Mouse (Mus musculus) CH12.LX (cell line): Measurements from ENCODE around the gene Tnfsf13. TPM values are rescaled to one million over a fixed set of nuclear protein-coding genes. Genes with fewer than 3 reads are reported as not detected.

Experiments
- DNase-seq: peaks from one replicate; pipeline ENCODE4 v3.0.0-alpha.2; 2013; ENCODE audit errors: extremely low read depth
- H3K27ac ChIP-seq: 2 replicates; pipeline ENCODE4 v1.5.1; 2012; ENCODE audit warnings: low read depth, mild to moderate bottlenecking, control low read depth, moderate library complexity; ENCODE audit not compliant: insufficient read depth
- H3K27me3 ChIP-seq: replicated peaks from 2 replicates; pipeline ENCODE3; 2012; ENCODE audit warnings: inconsistent platforms
- H3K36me3 ChIP-seq, 2 experiments: replicated peaks in 1 of 2; 2 replicates each; pipeline versions ENCODE3 to v1.6.1; 2012; ENCODE audit warnings: inconsistent platforms in 1 of 2, low read length in 1 of 2, mild to moderate bottlenecking in 1 of 2, mixed read lengths in 1 of 2, moderate library complexity in 1 of 2; ENCODE audit not compliant: control insufficient read depth in 1 of 2, insufficient read depth in 1 of 2
- H3K4me1 ChIP-seq, 2 experiments: 2 replicates each; pipeline ENCODE4 v1.6.1; 2012; ENCODE audit warnings: inconsistent platforms in 1 of 2, moderate library complexity in 1 of 2; ENCODE audit not compliant: insufficient read depth in 2 of 2, control insufficient read depth in 1 of 2
- H3K4me2 ChIP-seq: 2 replicates; pipeline ENCODE4 v1.6.1; 2012; ENCODE audit warnings: low read depth, mild to moderate bottlenecking, control low read depth; ENCODE audit not compliant: poor library complexity, insufficient read depth, severe bottlenecking
- H3K4me3 ChIP-seq, 3 experiments: fragments of 150-350 bp in 1 of 3; sonication (generic) in 1 of 3; replicated peaks in 1 of 3; 2 replicates each; pipeline versions ENCODE3 to v1.5.1; 2011 to 2012; ENCODE audit warnings: low read depth in 2 of 3, low read length in 2 of 3, mild to moderate bottlenecking in 2 of 3, moderate library complexity in 2 of 3, control low read depth in 1 of 3, improper control_type of control experiment in 1 of 3, inconsistent platforms in 1 of 3, mixed read lengths in 1 of 3; ENCODE audit not compliant: poor library complexity in 1 of 3
- H3K79me2 ChIP-seq: replicated peaks from 2 replicates; pipeline ENCODE4 v1.6.1; 2012; ENCODE audit warnings: mild to moderate bottlenecking, moderate library complexity; ENCODE audit not compliant: control insufficient read depth, poor library complexity, insufficient read depth, severe bottlenecking; ENCODE audit errors: extremely low read depth
- H3K9ac ChIP-seq: 2 replicates; pipeline ENCODE4 v1.6.1; 2012; ENCODE audit warnings: low read depth, mild to moderate bottlenecking, control low read depth, moderate library complexity; ENCODE audit not compliant: insufficient read depth
- H3K9me3 ChIP-seq: replicated peaks from 2 replicates; pipeline ENCODE3; 2012; ENCODE audit warnings: low read length, inconsistent platforms, mixed read lengths
- BHLHE40 ChIP-seq: IDR thresholded peaks from 2 replicates; pipeline ENCODE4 v1.6.1; 2011; ENCODE audit warnings: mild to moderate bottlenecking, low read depth, low read length, improper control_type of control experiment
- CHD1 ChIP-seq: IDR thresholded peaks from 2 replicates; pipeline ENCODE4 v1.6.1; 2012; ENCODE audit warnings: low read depth, low read length, improper control_type of control experiment, inconsistent platforms
- CTCF ChIP-seq, 2 experiments: IDR thresholded peaks in 1 of 2; conservative IDR thresholded peaks in 1 of 2; 2 replicates each; pipeline ENCODE4 v1.5.1; 2011 to 2012; ENCODE audit warnings: low read depth in 2 of 2, low read length in 2 of 2, improper control_type of control experiment in 1 of 2, inconsistent platforms in 1 of 2, mild to moderate bottlenecking in 1 of 2, moderate library complexity in 1 of 2
- E2F4 ChIP-seq: IDR thresholded peaks from 2 replicates; pipeline ENCODE4 v1.6.1; 2011; ENCODE audit warnings: low read depth, low read length, improper control_type of control experiment; ENCODE audit not compliant: insufficient replicate concordance
- ELF1 ChIP-seq: IDR thresholded peaks from 2 replicates; pipeline ENCODE4 v1.6.1; 2014; ENCODE audit warnings: low read depth, mild to moderate bottlenecking, inconsistent platforms, low read length, improper control_type of control experiment
- ETS1 ChIP-seq: conservative IDR thresholded peaks from 2 replicates; pipeline ENCODE4 v1.6.1; 2012; ENCODE audit warnings: low read depth, mild to moderate bottlenecking, inconsistent platforms, low read length, improper control_type of control experiment, moderate library complexity
- GABPA ChIP-seq: IDR thresholded peaks from 2 replicates; pipeline ENCODE4 v1.6.1; 2012; ENCODE audit warnings: low read depth, low read length, improper control_type of control experiment, inconsistent platforms; ENCODE audit not compliant: insufficient replicate concordance
- IRF4 ChIP-seq: IDR thresholded peaks from 2 replicates; pipeline ENCODE4 v1.6.1; 2014; ENCODE audit warnings: low read depth, mild to moderate bottlenecking, inconsistent platforms, low read length, improper control_type of control experiment
- JUND ChIP-seq: conservative IDR thresholded peaks from 2 replicates; pipeline ENCODE4 v1.6.1; 2011; ENCODE audit warnings: low read depth, low read length, improper control_type of control experiment
- MAFK ChIP-seq: IDR thresholded peaks from 2 replicates; pipeline ENCODE4 v1.6.1; 2011; ENCODE audit warnings: low read length, improper control_type of control experiment; ENCODE audit not compliant: insufficient replicate concordance
- MAZ ChIP-seq: IDR thresholded peaks from 2 replicates; pipeline ENCODE4 v1.6.1; 2012; ENCODE audit warnings: low read depth, mild to moderate bottlenecking, inconsistent platforms, low read length, improper control_type of control experiment, moderate library complexity
- MEF2A ChIP-seq: IDR thresholded peaks from 2 replicates; pipeline ENCODE4 v1.6.1; 2014; ENCODE audit warnings: low read depth, mild to moderate bottlenecking, inconsistent platforms, low read length, improper control_type of control experiment, borderline replicate concordance
- MXI1 ChIP-seq: IDR thresholded peaks from 2 replicates; pipeline ENCODE4 v1.6.1; 2011; ENCODE audit warnings: mild to moderate bottlenecking, low read depth, low read length, improper control_type of control experiment
- MYC ChIP-seq: IDR thresholded peaks from 2 replicates; pipeline ENCODE4 v1.6.1; 2011; ENCODE audit warnings: low read depth, mild to moderate bottlenecking, improper control_type of control experiment, low read length
- NELFE ChIP-seq: IDR thresholded peaks from 2 replicates; pipeline ENCODE4 v1.6.1; 2011; ENCODE audit warnings: low read depth, low read length, improper control_type of control experiment
- NRF1 ChIP-seq: IDR thresholded peaks from 2 replicates; pipeline ENCODE4 v1.6.1; 2014; ENCODE audit warnings: low read depth, mild to moderate bottlenecking, inconsistent platforms, low read length, improper control_type of control experiment, moderate library complexity
- PAX5 ChIP-seq: IDR thresholded peaks from 2 replicates; pipeline ENCODE4 v1.6.1; 2012; ENCODE audit warnings: low read length, inconsistent platforms, mixed read lengths
- POLR2A ChIP-seq: IDR thresholded peaks from 2 replicates; pipeline ENCODE4 v1.6.1; 2011; ENCODE audit warnings: low read depth, mild to moderate bottlenecking, improper control_type of control experiment, low read length
- POLR2AphosphoS2 ChIP-seq: IDR thresholded peaks from 2 replicates; pipeline ENCODE4 v1.6.1; 2011; ENCODE audit warnings: low read depth, low read length, improper control_type of control experiment
- RCOR1 ChIP-seq: conservative IDR thresholded peaks from 2 replicates; pipeline ENCODE4 v1.6.1; 2012; ENCODE audit warnings: low read depth, mild to moderate bottlenecking, inconsistent platforms, low read length, improper control_type of control experiment
- SIN3A ChIP-seq: IDR thresholded peaks from 2 replicates; pipeline ENCODE4 v1.6.1; 2012; ENCODE audit warnings: low read length, improper control_type of control experiment, inconsistent platforms
- TBP ChIP-seq: conservative IDR thresholded peaks from 2 replicates; pipeline ENCODE4 v1.6.1; 2011; ENCODE audit warnings: low read depth, low read length, improper control_type of control experiment
- TCF12 ChIP-seq: IDR thresholded peaks from 2 replicates; pipeline ENCODE4 v1.6.1; 2014; ENCODE audit warnings: low read depth, mild to moderate bottlenecking, inconsistent platforms, low read length, improper control_type of control experiment
- UBTF ChIP-seq: IDR thresholded peaks from 2 replicates; pipeline ENCODE4 v1.6.1; 2012; ENCODE audit warnings: low read depth, mild to moderate bottlenecking, inconsistent platforms, low read length, improper control_type of control experiment, moderate library complexity
- USF1 ChIP-seq: IDR thresholded peaks from 2 replicates; pipeline ENCODE4 v1.6.1; 2014; ENCODE audit warnings: low read depth, mild to moderate bottlenecking, inconsistent platforms, low read length, improper control_type of control experiment
- USF2 ChIP-seq: conservative IDR thresholded peaks from 2 replicates; pipeline ENCODE4 v1.6.1; 2011; ENCODE audit warnings: low read depth, low read length, improper control_type of control experiment
- ZKSCAN1 ChIP-seq: IDR thresholded peaks from 2 replicates; pipeline ENCODE4 v1.6.1; 2012; ENCODE audit warnings: low read depth, inconsistent platforms, low read length, improper control_type of control experiment, borderline replicate concordance
- dilution Hi-C: fragments of 300-500 bp; cut with MboI; formaldehyde crosslinking; loops from 2 replicates; pipeline ENCODE4 v1.14.3; 2020; ENCODE audit warnings: low sequenced_read_pairs; ENCODE audit not compliant: extremely low pct_unique_long_range_greater_than_20kb, extremely low pct_ligation_motif_present
- in situ Hi-C: fragments of 300-500 bp; cut with MboI; formaldehyde crosslinking; loops from 3 replicates; pipeline ENCODE4 v1.14.3; 2019; ENCODE audit warnings: low sequenced_read_pairs, low pct_ligation_motif_present, low pct_unique_long_range_greater_than_20kb, mixed read lengths
- polyA plus RNA-seq: library from polyadenylated mRNA; unstranded; fragments of >175 nt; gene quantifications from 2 replicates; pipeline ENCODE4 v1.2.1, GENCODE M21; 2012; ENCODE audit warnings: low read depth; ENCODE audit not compliant: insufficient read length
- total RNA-seq, 2 experiments: library from RNA; depleted of rRNA; stranded (reverse); fragments of 300-350 nt in 1 of 2; fragments of >200 nt in 1 of 2; gene quantifications; 2 replicates each; pipeline ENCODE4 v1.2.3; 2012 to 2014

Gene Tnfsf13
- total and polyA plus RNA-seq, 3 experiments, result 0.21 to 0.63 (median 0.35) TPM

- Histone ChIP-seq H3K4me3 (no peak overlapping the region), H3K9me3 (no peaks in the 10 kb centered on the region), H3K36me3 (no peaks in the 10 kb centered on the region), H3K27ac (no peak overlapping the region), H3K79me2 (no peaks in the 10 kb centered on the region), H3K9ac (no peak overlapping the region), H3K4me2 (no peak overlapping the region), H3K4me1 (peaks cover 0 to 12% of the 10 kb centered on the region in 2 experiments; a peak in 1 of 4 replicates), H3K27me3 (no peaks in the 10 kb centered on the region)
- dilution Hi-C loops (no loop called here), in situ Hi-C loops (no loop called here)
- TF ChIP-seq SIN3A (no peak), UBTF (no peak), TCF12 (no peak), MYC (no peak), USF1 (no peak), POLR2AphosphoS2 (no peak), CHD1 (no peak), BHLHE40 (no peak), POLR2A (no peak), TBP (no peak), MXI1 (no peak), ELF1 (no peak), ETS1 (no peak), GABPA (no peak), E2F4 (no peak), JUND (no peak), ZKSCAN1 (no peak), RCOR1 (no peak), CTCF (conservative IDR thresholded peaks at IDR 0.05 in 1 of 2, IDR thresholded peaks at IDR 0.05 in 1 of 2; ENCODE audit: low read depth in 2 of 2, low read length in 2 of 2) (no peak)
- DNase-seq, result no peak
Measured at GRCm38 (mm10) chr11:69709554-69710446, 24.2 kb upstream of the Tnfsf13 start.

GRCm38 (mm10) chr11:69708614-69709265, 23.2 kb upstream of the Tnfsf13 start:
- dilution Hi-C loops (no loop called here), in situ Hi-C loops (no loop called here)
- no peaks in the 10 kb centered on the region for H3K36me3 ChIP-seq
- H3K4me3 ChIP-seq, result no peak overlapping the region
- peaks cover 0 to 12% of the 10 kb centered on the region in 2 experiments; a peak in 1 of 4 replicates for H3K4me1 ChIP-seq
- H3K9ac ChIP-seq, result no peak overlapping the region
- peaks cover 1% of the 10 kb centered on the region for H3K27me3 ChIP-seq
- no peak for DNase-seq
- no peaks in the 10 kb centered on the region for H3K79me2 ChIP-seq
- no peak for TF ChIP-seq USF1
- TF ChIP-seq MYC, result no peak
- no peak for TF ChIP-seq TCF12
- no peak for TF ChIP-seq MEF2A
- no peak for TF ChIP-seq BHLHE40
- no peak for TF ChIP-seq SIN3A
- no peak for TF ChIP-seq MAFK
- no peak for TF ChIP-seq MAZ
- TF ChIP-seq NRF1, result no peak
- TF ChIP-seq NELFE, result no peak
- TF ChIP-seq USF2, result no peak
- TF ChIP-seq UBTF, result no peak
- no peak for TF ChIP-seq PAX5
- TF ChIP-seq CTCF (conservative IDR thresholded peaks at IDR 0.05 in 1 of 2, IDR thresholded peaks at IDR 0.05 in 1 of 2; ENCODE audit: low read depth in 2 of 2, low read length in 2 of 2), result no peak
- no peak for TF ChIP-seq RCOR1
- TF ChIP-seq IRF4, result no peak
- no peak for TF ChIP-seq TBP
- TF ChIP-seq E2F4, result no peak
- no peak for TF ChIP-seq POLR2AphosphoS2
- H3K9me3 ChIP-seq, result no peaks in the 10 kb centered on the region
- H3K4me2 ChIP-seq, result no peak overlapping the region
- H3K27ac ChIP-seq, result no peak overlapping the region
